Comparison of ENCODE assay signal across 14 mouse cellular contexts in the genomic region with DNA sequence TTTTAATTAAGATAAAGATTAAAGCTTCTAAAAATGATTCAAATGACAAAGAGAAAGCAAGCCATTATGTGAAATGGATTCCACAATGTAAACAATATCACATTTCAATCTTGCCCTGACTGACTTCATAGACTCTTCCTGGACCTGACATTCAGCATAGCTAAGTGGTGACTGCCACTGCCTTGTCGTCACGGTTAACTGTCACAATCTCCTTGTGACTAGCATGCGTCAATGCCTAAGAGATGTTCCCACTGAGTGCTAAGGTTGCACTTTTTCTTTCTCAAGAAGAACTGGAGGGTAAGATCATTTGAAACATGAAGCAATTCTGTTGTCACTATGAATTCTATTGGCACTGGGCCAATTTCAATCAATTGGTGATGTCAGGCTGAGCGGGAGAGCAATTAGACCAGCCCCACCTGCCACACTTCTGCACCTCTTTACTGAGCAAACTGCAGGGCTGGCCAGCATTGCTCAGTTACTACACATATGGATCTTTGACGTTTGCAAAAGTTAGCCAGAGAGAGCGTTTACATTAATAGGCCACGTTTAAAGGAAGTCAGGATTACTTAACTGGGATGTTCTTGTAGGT.
DNase-seq lines count a peak whose midpoint lies in the region; ATAC-seq and TF ChIP-seq lines count a peak whose summit lies in the region.
"Had no signal": no experiment of that assay in that cellular context is flagged by ENCODE, and none has a peak within 500 bp of the region (broad histone marks: within the 10 kb centered on the region; RNA-seq: fewer than 3 reads in every experiment).

No protein-coding gene starts in this region.

- H3K4me3 ChIP-seq in hindbrain, embryonic 12.5 days, result no peak overlapping the region
- H3K4me3 ChIP-seq in hindbrain, postnatal 0 days (ENCODE audit: low read length), result no peak overlapping the region
- H3K4me3 ChIP-seq: erythroblast, embryonic 14.5 days; layer of hippocampus, adult 2 months; lung, embryonic 15.5 days; stomach, embryonic 15.5 days had no signal

- no peak overlapping the region for H3K27ac ChIP-seq in hindbrain, embryonic 12.5 days
- no peak overlapping the region for H3K27ac ChIP-seq in hindbrain, postnatal 0 days
- H3K27ac ChIP-seq: layer of hippocampus, adult 2 months; lung, embryonic 15.5 days; stomach, embryonic 15.5 days had no signal

- no peaks in the 10 kb centered on the region for H3K4me1 ChIP-seq in hindbrain, embryonic 12.5 days
- H3K4me1 ChIP-seq in hindbrain, postnatal 0 days (ENCODE audit: insufficient read depth, low read length), result no peaks in the 10 kb centered on the region
- H3K4me1 ChIP-seq: lung, embryonic 15.5 days; stomach, embryonic 15.5 days had no signal

- WGBS in hindbrain, embryonic 12.5 days, result 66% methylated on average over 7 of the region's 7 CpGs
- WGBS in hindbrain, postnatal 0 days, result 55% methylated on average over 7 of the region's 7 CpGs

- no peak overlapping the region for H3K4me2 ChIP-seq in hindbrain, embryonic 12.5 days (replicated peaks)
- no peak overlapping the region for H3K4me2 ChIP-seq in hindbrain, postnatal 0 days (ENCODE audit: low read depth, low read length)
- H3K4me2 ChIP-seq: lung, embryonic 15.5 days; stomach, embryonic 15.5 days had no signal

- no peaks in the 10 kb centered on the region for H3K36me3 ChIP-seq in hindbrain, embryonic 12.5 days
- H3K36me3 ChIP-seq in hindbrain, postnatal 0 days (ENCODE audit: insufficient read depth, low read length), result no peaks in the 10 kb centered on the region
- H3K36me3 ChIP-seq: lung, embryonic 15.5 days; stomach, embryonic 15.5 days had no signal

- H3K9ac ChIP-seq in hindbrain, embryonic 12.5 days, result no peak overlapping the region
- no peak overlapping the region for H3K9ac ChIP-seq in hindbrain, postnatal 0 days (replicated peaks; ENCODE audit: low read length)
- H3K9ac ChIP-seq: lung, embryonic 15.5 days; stomach, embryonic 15.5 days had no signal

- H3K9me3 ChIP-seq in hindbrain, embryonic 12.5 days (replicated peaks), result no peaks in the 10 kb centered on the region
- H3K9me3 ChIP-seq in hindbrain, postnatal 0 days (ENCODE audit: low read length), result no peaks in the 10 kb centered on the region; the same call in 1 of the 2 replicates
- H3K9me3 ChIP-seq: G1E; lung, embryonic 15.5 days; stomach, embryonic 15.5 days had no signal

- no peak for DNase-seq in hindbrain, postnatal 0 days (ENCODE audit: low spot score)
- peak; percentile 7 for DNase-seq in urinary bladder, postnatal 14 days (ENCODE audit: low spot score)
- DNase-seq in urinary bladder, postnatal 25 days (ENCODE audit: low spot score), result no peak
- no peak for DNase-seq in spleen, postnatal 36 days (ENCODE audit: low spot score in 2 of 2)
- no peak for DNase-seq in gastrocnemius, adult 18-20 months (ENCODE audit: low spot score)
- DNase-seq: cerebellum, adult 8-10 months; embryo, embryonic 11 days had no signal

- ATAC-seq in hindbrain, embryonic 12.5 days (ENCODE audit: low FRiP score), result peak; percentile 72
- ATAC-seq in hindbrain, postnatal 0 days, result no peak
- peak; percentile 30; the same call in 1 of the 2 replicates for ATAC-seq in granulocyte monocyte progenitor cell, adult 5-6 weeks (replicated peaks; ENCODE audit: poor library complexity, severe bottlenecking)

- TF ChIP-seq CTCF in hindbrain, postnatal 0 days (IDR thresholded peaks at IDR 0.05; ENCODE audit: low read depth), result no peak

- H3K27me3 ChIP-seq in hindbrain, embryonic 12.5 days, result 0 out of 2 replicates have a peak, but pooled peaks cover 6% of the 10 kb centered on the region
- no peaks in the 10 kb centered on the region for H3K27me3 ChIP-seq in hindbrain, postnatal 0 days (ENCODE audit: insufficient read depth, low read length)
- H3K27me3 ChIP-seq: lung, embryonic 15.5 days; stomach, embryonic 15.5 days had no signal
